Mouse (Mus musculus) embryo, embryonic 10 days (tissue): ENCODE measurements around the gene Olfr11.

Experiments
- DNase-seq: peaks from one replicate; pipeline ENCODE4 v3.0.0-alpha.2; 2015; ENCODE audit warnings: low spot score

Gene Olfr11

GRCm38 (mm10) chr13:21642418-21642817 is at the start of gene Olfr11:
Gene Olfr11, minus strand, starts transcription at chr13:21642518.
- no peak for DNase-seq

- DNase-seq = no peak
These were observed 35.0 kb upstream of the Olfr11 start, which contains the start of gene Olfr1360 for GRCm38 (mm10) chr13:21677305-21677704. Gene Olfr1360, minus strand, starts transcription at chr13:21677405.

- DNase-seq = no peak
These were observed 21.0 kb upstream of the Olfr11 start, which contains the start of gene Olfr1361 for GRCm38 (mm10) chr13:21663286-21663685. Gene Olfr1361, minus strand, starts transcription at chr13:21663386.

GRCm38 (mm10) chr13:21613922-21614321 is 28.4 kb downstream of the Olfr11 start, which contains the start of gene Olfr1362:
Gene Olfr1362, minus strand, starts transcription at chr13:21614022.
- no peak for DNase-seq

GRCm38 (mm10) chr13:21591618-21592017 is 50.7 kb downstream of the Olfr11 start:
- peak; percentile 12 for DNase-seq
